Mouse (Mus musculus): ENCODE measurements at regions not wholly inside any gene's neighbourhood (a gene's known extent, or its start where the extent isn't known, plus 50 kb on each side); places are given as distances from the start of the nearest gene placed in this dataset.

DNA sequence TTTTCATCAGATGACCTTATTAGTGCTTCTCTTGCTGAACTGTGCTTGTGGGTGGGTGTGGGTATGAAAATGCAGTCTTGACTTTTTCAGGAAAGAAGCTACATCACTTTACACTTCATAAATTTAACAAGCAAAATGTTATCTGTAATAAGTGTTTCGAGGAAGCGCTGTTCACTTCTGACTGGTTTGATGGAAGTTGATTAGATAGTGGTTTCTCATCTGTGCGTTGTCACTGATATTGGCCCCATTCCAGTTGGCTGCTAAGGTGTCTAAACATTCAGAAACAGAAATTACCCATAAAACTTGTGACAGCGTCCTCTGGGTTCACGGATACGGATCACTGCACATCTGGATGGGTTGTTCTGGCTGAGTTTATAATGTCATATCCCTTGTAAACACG, 159.8 kb upstream of the Slc7a11 start:
- peak; percentile 33 for DNase-seq
- Histone ChIP-seq H3K36me3 (ENCODE audit: control insufficient read depth, insufficient read depth, low read length) (no peaks in the 10 kb centered on the region), H3K4me3 (ENCODE audit: insufficient read depth, low read depth, low read length) (no peak overlapping the region), H3K27me3 (replicated peaks; ENCODE audit: control insufficient read depth, insufficient read depth, low read length) (no peaks in the 10 kb centered on the region), H3K27ac (ENCODE audit: insufficient read depth, low read depth, low read length) (no peak overlapping the region), H3K4me1 (ENCODE audit: control insufficient read depth, insufficient read depth, low read length) (no peaks in the 10 kb centered on the region; the same call in 1 of the 2 replicates)
- WGBS, result 31% methylated on average over 7 of the region's 7 CpGs
- TF ChIP-seq CTCF (conservative IDR thresholded peaks at IDR 0.05; ENCODE audit: insufficient read depth, insufficient read length, low read depth, low read length) (no peak), POLR2A (IDR thresholded peaks at IDR 0.05; ENCODE audit: low read depth, low read length) (no peak)

GRCm38 (mm10) chr3:50595732-50596131, 152.3 kb upstream of the Slc7a11 start:
- DNase-seq, result no peak
- Histone ChIP-seq H3K4me1 (ENCODE audit: control insufficient read depth, insufficient read depth, low read length) (no peaks in the 10 kb centered on the region), H3K4me3 (ENCODE audit: insufficient read depth, low read depth, low read length) (no peak overlapping the region), H3K36me3 (ENCODE audit: control insufficient read depth, insufficient read depth, low read length) (no peaks in the 10 kb centered on the region), H3K27me3 (replicated peaks; ENCODE audit: control insufficient read depth, insufficient read depth, low read length) (no peaks in the 10 kb centered on the region), H3K27ac (ENCODE audit: insufficient read depth, low read depth, low read length) (no peak overlapping the region)
- 100% methylated on average over 1 of the region's 1 CpGs for WGBS
- TF ChIP-seq POLR2A (IDR thresholded peaks at IDR 0.05; ENCODE audit: low read depth, low read length) (no peak), CTCF (conservative IDR thresholded peaks at IDR 0.05; ENCODE audit: insufficient read depth, insufficient read length, low read depth, low read length) (no peak)

DNA sequence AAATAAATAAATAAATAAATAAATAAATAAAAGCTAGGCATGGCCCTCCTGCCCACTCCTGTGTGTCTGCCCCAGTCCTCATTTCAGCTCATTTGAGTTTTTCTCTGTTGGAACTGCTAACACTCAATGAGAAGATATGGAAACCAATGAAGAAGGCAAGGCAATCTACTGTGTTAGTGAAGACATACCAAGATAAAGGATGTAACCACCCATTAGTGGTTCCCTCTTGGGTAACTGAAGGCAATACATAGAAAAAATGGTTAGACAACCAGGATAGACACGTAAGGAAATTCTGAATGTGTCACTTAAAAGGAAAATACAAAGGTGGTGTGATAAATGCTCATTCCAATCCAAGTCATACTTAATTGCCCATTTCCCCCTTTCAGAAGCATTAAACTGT, 140.9 kb upstream of the Slc7a11 start:
- DNase-seq, result no peak
- no peaks in the 10 kb centered on the region for H3K36me3 ChIP-seq (ENCODE audit: control insufficient read depth, insufficient read depth, low read length)
- no peaks in the 10 kb centered on the region for H3K27me3 ChIP-seq (replicated peaks; ENCODE audit: control insufficient read depth, insufficient read depth, low read length)
- H3K4me1 ChIP-seq (ENCODE audit: control insufficient read depth, insufficient read depth, low read length), result no peaks in the 10 kb centered on the region
- no peak overlapping the region for H3K4me3 ChIP-seq (ENCODE audit: insufficient read depth, low read depth, low read length)
- WGBS, result 97% methylated on average over 1 of the region's 1 CpGs
- no peak overlapping the region for H3K27ac ChIP-seq (ENCODE audit: insufficient read depth, low read depth, low read length)
- TF ChIP-seq POLR2A (IDR thresholded peaks at IDR 0.05; ENCODE audit: low read depth, low read length), result no peak
- TF ChIP-seq CTCF (conservative IDR thresholded peaks at IDR 0.05; ENCODE audit: insufficient read depth, insufficient read length, low read depth, low read length), result no peak

DNA sequence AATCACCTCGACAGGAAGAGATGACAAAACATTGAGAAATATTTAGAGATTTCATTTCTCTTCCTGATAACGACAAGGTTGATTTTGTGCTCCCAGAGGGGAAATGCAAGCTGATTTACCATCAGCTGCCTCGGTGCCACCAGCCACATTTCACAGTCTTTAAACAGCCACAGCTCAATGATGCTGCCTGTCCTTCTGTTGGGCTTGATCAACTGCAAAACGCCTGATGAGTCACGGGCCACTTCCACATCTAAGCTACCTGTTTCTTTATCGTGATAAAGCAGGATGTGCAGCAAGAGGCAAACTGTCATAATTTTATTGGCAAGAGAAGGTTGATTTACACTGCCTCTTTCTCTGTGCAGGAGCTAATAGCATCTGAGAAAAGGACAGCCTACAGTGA, 140.1 kb upstream of the Slc7a11 start:
- no peaks in the 10 kb centered on the region for H3K36me3 ChIP-seq (ENCODE audit: control insufficient read depth, insufficient read depth, low read length)
- no peak overlapping the region for H3K27ac ChIP-seq (ENCODE audit: insufficient read depth, low read depth, low read length)
- DNase-seq, result no peak
- TF ChIP-seq CTCF (conservative IDR thresholded peaks at IDR 0.05; ENCODE audit: insufficient read depth, insufficient read length, low read depth, low read length) (no peak), POLR2A (IDR thresholded peaks at IDR 0.05; ENCODE audit: low read depth, low read length) (no peak)
- H3K4me1 ChIP-seq (ENCODE audit: control insufficient read depth, insufficient read depth, low read length), result no peaks in the 10 kb centered on the region
- H3K27me3 ChIP-seq (replicated peaks; ENCODE audit: control insufficient read depth, insufficient read depth, low read length), result no peaks in the 10 kb centered on the region
- no peak overlapping the region for H3K4me3 ChIP-seq (ENCODE audit: insufficient read depth, low read depth, low read length)
- WGBS, result 38% methylated on average over 6 of the region's 6 CpGs

GRCm38 (mm10) chr3:50574388-50574787, 131.0 kb upstream of the Slc7a11 start:
- no peaks in the 10 kb centered on the region for H3K36me3 ChIP-seq (ENCODE audit: control insufficient read depth, insufficient read depth, low read length)
- WGBS, result 92% methylated on average over 9 of the region's 9 CpGs
- H3K4me3 ChIP-seq (ENCODE audit: insufficient read depth, low read depth, low read length), result no peak overlapping the region
- H3K27me3 ChIP-seq (replicated peaks; ENCODE audit: control insufficient read depth, insufficient read depth, low read length), result no peaks in the 10 kb centered on the region
- no peaks in the 10 kb centered on the region for H3K4me1 ChIP-seq (ENCODE audit: control insufficient read depth, insufficient read depth, low read length)
- DNase-seq, result no peak
- no peak for TF ChIP-seq CTCF (conservative IDR thresholded peaks at IDR 0.05; ENCODE audit: insufficient read depth, insufficient read length, low read depth, low read length)
- no peak for TF ChIP-seq POLR2A (IDR thresholded peaks at IDR 0.05; ENCODE audit: low read depth, low read length)
- no peak overlapping the region for H3K27ac ChIP-seq (ENCODE audit: insufficient read depth, low read depth, low read length)

DNA sequence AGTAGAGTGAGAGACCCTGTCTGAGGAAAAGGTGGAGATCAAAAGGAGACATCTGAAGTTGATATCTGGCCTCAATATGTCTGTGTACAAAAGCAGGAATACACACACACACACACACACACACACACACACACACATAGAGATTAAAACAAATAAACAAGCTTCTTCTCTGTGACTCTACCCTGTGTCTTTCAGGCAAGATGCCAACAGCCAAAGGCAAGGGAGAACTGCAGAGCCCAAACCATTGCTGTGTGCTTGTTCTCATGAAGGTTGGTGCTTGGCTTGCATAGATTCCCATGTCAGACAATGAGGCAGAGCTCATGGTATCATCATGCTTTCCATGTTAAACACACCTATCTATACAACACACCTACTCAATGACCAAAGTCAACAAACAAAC, 126.6 kb upstream of the Slc7a11 start:
- no peaks in the 10 kb centered on the region for H3K4me1 ChIP-seq (ENCODE audit: control insufficient read depth, insufficient read depth, low read length)
- DNase-seq, result no peak
- no peak overlapping the region for H3K27ac ChIP-seq (ENCODE audit: insufficient read depth, low read depth, low read length)
- no peak overlapping the region for H3K4me3 ChIP-seq (ENCODE audit: insufficient read depth, low read depth, low read length)
- H3K36me3 ChIP-seq (ENCODE audit: control insufficient read depth, insufficient read depth, low read length), result no peaks in the 10 kb centered on the region
- no peak for TF ChIP-seq CTCF (conservative IDR thresholded peaks at IDR 0.05; ENCODE audit: insufficient read depth, insufficient read length, low read depth, low read length)
- no peak for TF ChIP-seq POLR2A (IDR thresholded peaks at IDR 0.05; ENCODE audit: low read depth, low read length)
- H3K27me3 ChIP-seq (replicated peaks; ENCODE audit: control insufficient read depth, insufficient read depth, low read length), result no peaks in the 10 kb centered on the region

DNA sequence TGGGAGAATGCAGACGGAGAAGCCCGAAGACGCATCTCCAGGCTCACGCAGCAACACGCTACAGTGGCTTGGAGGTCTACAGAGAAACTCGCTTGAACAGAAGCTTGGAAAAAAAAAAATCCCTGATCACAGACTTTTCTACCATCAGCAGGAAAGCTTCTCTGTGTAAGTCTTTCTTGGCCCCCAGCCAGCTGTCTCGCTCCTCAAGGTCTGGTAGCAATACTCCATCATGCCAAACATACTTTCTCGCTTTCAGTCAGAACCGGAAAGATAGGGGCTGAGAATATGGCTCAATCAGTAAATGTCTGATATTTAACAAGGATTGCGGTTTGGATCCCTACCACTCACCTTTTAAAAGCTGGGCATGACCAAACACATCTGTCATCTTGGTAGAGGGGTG, 126.2 kb upstream of the Slc7a11 start:
- no peaks in the 10 kb centered on the region for H3K36me3 ChIP-seq (ENCODE audit: control insufficient read depth, insufficient read depth, low read length)
- H3K27ac ChIP-seq (ENCODE audit: insufficient read depth, low read depth, low read length), result no peak overlapping the region
- no peaks in the 10 kb centered on the region for H3K4me1 ChIP-seq (ENCODE audit: control insufficient read depth, insufficient read depth, low read length)
- WGBS, result 79% methylated on average over 10 of the region's 10 CpGs
- no peak overlapping the region for H3K4me3 ChIP-seq (ENCODE audit: insufficient read depth, low read depth, low read length)
- no peak for DNase-seq
- no peaks in the 10 kb centered on the region for H3K27me3 ChIP-seq (replicated peaks; ENCODE audit: control insufficient read depth, insufficient read depth, low read length)
- no peak for TF ChIP-seq CTCF (conservative IDR thresholded peaks at IDR 0.05; ENCODE audit: insufficient read depth, insufficient read length, low read depth, low read length)
- no peak for TF ChIP-seq POLR2A (IDR thresholded peaks at IDR 0.05; ENCODE audit: low read depth, low read length)

- no peaks in the 10 kb centered on the region for H3K27me3 ChIP-seq (replicated peaks; ENCODE audit: control insufficient read depth, insufficient read depth, low read length)
- H3K36me3 ChIP-seq (ENCODE audit: control insufficient read depth, insufficient read depth, low read length), result no peaks in the 10 kb centered on the region
- no peak for DNase-seq
- TF ChIP-seq POLR2A (IDR thresholded peaks at IDR 0.05; ENCODE audit: low read depth, low read length) (no peak), CTCF (conservative IDR thresholded peaks at IDR 0.05; ENCODE audit: insufficient read depth, insufficient read length, low read depth, low read length) (no peak)
- H3K4me3 ChIP-seq (ENCODE audit: insufficient read depth, low read depth, low read length), result no peak overlapping the region
- no peaks in the 10 kb centered on the region for H3K4me1 ChIP-seq (ENCODE audit: control insufficient read depth, insufficient read depth, low read length)
- H3K27ac ChIP-seq (ENCODE audit: insufficient read depth, low read depth, low read length), result no peak overlapping the region
- 11% methylated on average over 1 of the region's 1 CpGs for WGBS
Observed at GRCm38 (mm10) chr3:50554150-50554549, 110.7 kb upstream of the Slc7a11 start.
